Mouse (Mus musculus) cerebellum, adult 2 months (tissue): ENCODE results near the gene Nup54. TPM values are rescaled to one million over a fixed set of nuclear protein-coding genes. Genes with fewer than 3 reads are reported as not detected.

Experiments used
- DNase-seq, 2 experiments: peaks; one replicate each; pipeline ENCODE4 v3.0.0; 2021
- H3K27ac ChIP-seq: fragments of 200-500 bp; 2 replicates; pipeline ENCODE4 v1.5.1; 2012; ENCODE audit warnings: low read length, control low read depth, inconsistent platforms; ENCODE audit not compliant: insufficient read depth
- H3K27me3 ChIP-seq: fragments of 200-500 bp; 2 replicates; pipeline ENCODE4 v1.6.1; 2012; ENCODE audit warnings: inconsistent platforms, mild to moderate bottlenecking, low read length, moderate library complexity; ENCODE audit not compliant: control insufficient read depth, insufficient read depth
- H3K4me1 ChIP-seq: fragments of 200-500 bp; 2 replicates; pipeline ENCODE4 v1.6.1; 2011; ENCODE audit warnings: low read length; ENCODE audit not compliant: control insufficient read depth, insufficient read depth
- H3K4me3 ChIP-seq: fragments of 200-500 bp; replicated peaks from 2 replicates; pipeline ENCODE3; 2011; ENCODE audit warnings: mild to moderate bottlenecking, low read depth, low read length, control low read depth; ENCODE audit not compliant: insufficient read depth
- CTCF ChIP-seq: fragments of 200-500 bp; IDR thresholded peaks from 2 replicates; pipeline ENCODE4 v1.5.1; 2011; ENCODE audit warnings: low read depth, mild to moderate bottlenecking, control low read depth, low read length, moderate library complexity, borderline replicate concordance; ENCODE audit not compliant: insufficient read depth
- POLR2A ChIP-seq: fragments of 200-500 bp; IDR thresholded peaks from 2 replicates; pipeline ENCODE4 v1.6.1; 2011; ENCODE audit warnings: low read length, control low read depth, borderline replicate concordance; ENCODE audit not compliant: insufficient read depth
- WGBS: fragments of 180-500 bp; shearing (Covaris S2); methylation state at CpG from one replicate; pipeline ENCODE4 v1.1.7; 2018; 5-methylcytosine and 5-hydroxymethylcytosine counted together
- polyA plus RNA-seq: library from polyadenylated mRNA; depleted of rRNA; stranded (reverse); fragments of >200 nt; gene quantifications from 2 replicates; pipeline ENCODE4 v1.2.3, GENCODE M21; 2012; rRNA removed

Nup54 gene
- polyA plus RNA-seq, 1 experiment = 33.0 TPM

DNA sequence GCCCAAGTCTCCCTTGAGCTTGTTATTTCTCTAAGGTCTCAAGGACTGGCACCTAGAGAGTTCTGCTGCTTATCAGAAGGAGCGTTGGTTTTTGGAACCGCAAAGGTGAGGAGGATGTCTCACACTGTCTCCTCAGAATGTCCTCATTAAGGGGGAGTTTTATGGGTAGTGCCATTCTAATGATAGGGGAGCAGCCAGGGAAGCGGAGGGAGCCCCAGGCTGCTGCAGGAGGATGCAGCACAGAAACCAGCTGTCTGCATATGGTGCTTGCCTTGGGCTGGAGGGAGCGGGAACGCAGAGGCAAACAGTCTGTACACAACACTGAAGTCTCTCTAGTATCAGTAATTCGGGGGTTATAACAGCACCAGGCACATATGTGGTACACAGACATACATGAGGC lies 64.1 kb downstream of the Nup54 start:
- 88% methylated on average over 6 of the region's 6 CpGs for WGBS

DNA sequence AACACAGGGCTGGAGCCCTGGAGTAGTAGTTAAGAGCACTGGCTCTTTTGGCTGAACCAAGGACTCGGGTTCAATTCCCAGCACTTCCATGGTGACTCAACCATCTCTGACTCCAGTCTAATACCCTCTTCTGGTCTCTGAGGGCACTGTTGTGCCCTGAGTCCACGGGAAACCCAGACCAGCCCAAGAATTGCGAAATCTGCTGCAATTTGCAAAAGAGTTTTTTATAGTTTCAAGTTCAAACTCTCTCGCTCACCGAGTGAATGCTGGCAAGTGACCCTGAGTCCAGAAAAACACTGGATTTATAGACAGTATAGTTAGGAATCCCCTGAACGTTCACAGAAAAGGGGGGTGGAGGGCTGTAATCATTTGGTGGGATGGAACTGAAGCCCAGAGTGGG lies 64.6 kb downstream of the Nup54 start:
- 88% methylated on average over 6 of the region's 6 CpGs for WGBS
- TF ChIP-seq CTCF = no peak
- TF ChIP-seq POLR2A = no peak
- no peaks in the 10 kb centered on the region for H3K27me3 ChIP-seq

More for the DNA sequence above, 64.1 kb downstream of the Nup54 start:
- DNase-seq = no peak
- no peak overlapping the region for H3K27ac ChIP-seq
- H3K27me3 ChIP-seq = no peaks in the 10 kb centered on the region
- peaks cover 16% of the 10 kb centered on the region; the same call in 1 of the 2 replicates for H3K4me1 ChIP-seq
- H3K4me3 ChIP-seq = no peak overlapping the region
- no peak for TF ChIP-seq POLR2A
- no peak for TF ChIP-seq CTCF

DNA sequence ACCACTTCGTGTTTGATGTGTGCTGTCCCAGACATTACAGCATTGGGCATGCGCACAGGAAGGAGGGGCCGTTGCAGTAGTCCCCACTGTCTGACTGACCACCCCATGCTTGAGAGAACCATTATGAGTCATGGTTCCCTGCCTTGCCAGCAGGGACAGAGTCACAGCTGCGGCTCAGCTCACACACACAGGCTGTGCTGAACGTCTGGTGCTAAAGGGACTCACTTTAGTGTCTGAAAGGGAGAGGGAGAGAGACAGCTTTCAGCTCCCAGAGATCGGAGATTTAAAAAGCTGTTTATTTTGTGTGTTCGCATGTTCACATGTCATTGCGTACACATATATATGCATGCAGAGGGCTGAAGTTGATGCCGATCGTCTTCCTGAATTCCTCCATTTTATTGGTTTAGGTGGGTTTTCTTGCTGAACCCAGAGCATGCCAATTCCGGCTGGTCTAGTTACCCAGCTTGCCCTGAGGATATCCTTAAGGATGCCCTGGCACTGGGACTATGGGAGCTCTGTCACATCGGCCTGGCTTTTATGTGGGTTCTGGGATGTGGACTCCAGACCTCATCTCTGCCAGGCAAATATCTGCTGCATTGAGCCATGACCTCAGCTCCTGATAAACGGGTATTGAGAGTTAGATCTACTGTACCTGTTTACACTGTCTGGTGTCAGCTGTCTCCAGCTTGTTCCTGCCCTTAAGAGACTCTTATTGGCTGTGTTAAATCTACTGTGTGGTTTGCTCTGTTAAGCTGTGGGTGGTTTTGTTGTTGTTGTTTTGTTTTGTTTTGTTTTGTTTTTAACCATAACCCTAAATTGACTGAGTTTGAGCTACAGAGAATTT lies 65.6 kb downstream of the Nup54 start:
- peak overlapping the region; percentile 38 for H3K4me3 ChIP-seq
- TF ChIP-seq POLR2A (peak; percentile 39; the same call in 1 of the 2 replicates), CTCF (no peak)
- H3K27ac ChIP-seq = peak overlapping the region; percentile 4; the same call in 1 of the 2 replicates
- DNase-seq = peak; percentile 73 to 87
- peaks cover 16% of the 10 kb centered on the region; the same call in 1 of the 2 replicates for H3K4me1 ChIP-seq
- WGBS = 19% methylated on average over 13 of the region's 13 CpGs
- no peaks in the 10 kb centered on the region for H3K27me3 ChIP-seq

More for the DNA sequence above, 64.6 kb downstream of the Nup54 start:
- Histone ChIP-seq H3K27ac (no peak overlapping the region), H3K4me1 (peaks cover 16% of the 10 kb centered on the region; the same call in 1 of the 2 replicates), H3K4me3 (no peak overlapping the region)
- DNase-seq = no peak

DNA sequence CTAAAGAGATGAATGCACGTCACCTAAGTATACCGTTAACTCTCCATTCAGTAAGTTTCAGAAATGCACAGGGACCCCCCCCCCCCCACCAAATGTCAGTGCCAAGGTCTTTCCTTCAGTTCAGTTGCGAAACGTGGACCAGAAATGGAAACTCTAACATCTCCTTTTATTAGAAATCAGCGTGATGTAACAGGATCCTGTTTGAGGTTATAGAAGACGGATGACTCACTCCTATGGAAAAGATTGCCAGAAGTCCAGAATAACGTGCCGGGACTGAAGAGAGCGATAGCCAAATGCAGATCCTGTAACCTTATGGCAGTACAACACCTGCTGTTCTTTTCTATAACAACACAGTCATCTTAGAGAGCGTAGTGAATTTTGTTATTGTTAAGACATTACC lies 66.6 kb downstream of the Nup54 start:
- TF ChIP-seq CTCF = no peak
- no peak for TF ChIP-seq POLR2A
- Histone ChIP-seq H3K27me3 (no peaks in the 10 kb centered on the region), H3K4me3 (no peak overlapping the region), H3K27ac (no peak overlapping the region), H3K4me1 (peaks cover 16% of the 10 kb centered on the region; the same call in 1 of the 2 replicates)
- 16% methylated on average over 10 of the region's 10 CpGs for WGBS
- DNase-seq = peak; percentile 55 to 90

DNA sequence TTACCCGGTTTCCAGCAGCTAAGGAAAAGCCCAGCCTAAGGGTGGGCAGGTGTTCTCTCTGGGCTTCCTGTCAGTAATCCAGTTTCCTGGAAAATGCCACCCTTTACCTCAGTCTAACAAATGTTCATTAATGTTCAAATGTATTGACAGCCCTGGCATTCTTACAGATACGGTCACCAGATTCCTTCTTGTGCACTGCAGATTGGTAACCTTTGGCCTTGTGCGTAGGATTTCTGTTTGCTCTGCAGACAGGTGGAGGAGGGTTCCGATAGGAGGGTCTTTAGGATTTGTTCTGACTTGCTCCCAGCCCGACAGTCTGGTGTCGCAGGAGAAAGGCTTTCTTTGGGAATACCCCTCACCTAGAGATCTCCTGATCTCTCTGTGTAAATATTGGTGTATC lies 68.5 kb downstream of the Nup54 start:
- TF ChIP-seq POLR2A = no peak
- TF ChIP-seq CTCF = no peak
- no peak overlapping the region for H3K27ac ChIP-seq
- no peak overlapping the region for H3K4me3 ChIP-seq
- peaks cover 16% of the 10 kb centered on the region; the same call in 1 of the 2 replicates for H3K4me1 ChIP-seq
- WGBS = 90% methylated on average over 6 of the region's 6 CpGs
- H3K27me3 ChIP-seq = no peaks in the 10 kb centered on the region
- DNase-seq = no peak

Other genes starting within 250 kb of the Nup54 start
- not detected in 2 replicates for gene U90926, start 219.8 kb downstream of the Nup54 start, polyA plus RNA-seq
- gene Ppef2, start 178.9 kb downstream of the Nup54 start, polyA plus RNA-seq = 2.1 and 2.7 TPM in 2 replicates
- gene Naaa, start 157.0 kb downstream of the Nup54 start, polyA plus RNA-seq = 32.1 and 37.6 TPM in 2 replicates
- gene Sdad1, start 124.7 kb downstream of the Nup54 start, polyA plus RNA-seq = 15.3 and 15.6 TPM in 2 replicates
- gene Cxcl9, start 107.1 kb downstream of the Nup54 start, polyA plus RNA-seq = 0.17 TPM in 1 of 2 replicates, not detected in the other
- 12.8 and 17.8 TPM in 2 replicates for gene Art3, start 103.4 kb downstream of the Nup54 start, polyA plus RNA-seq
- 0.64 and 0.65 TPM in 2 replicates for gene Cxcl10, start 86.3 kb downstream of the Nup54 start, polyA plus RNA-seq
- 67.3 and 72.1 TPM in 2 replicates for gene Scarb2, start 71.6 kb upstream of the Nup54 start, polyA plus RNA-seq
- 0.31 and 0.78 TPM in 2 replicates for gene Fam47e, start 119.8 kb upstream of the Nup54 start, polyA plus RNA-seq
- 0.87 and 0.95 TPM in 2 replicates for gene Stbd1, start 167.8 kb upstream of the Nup54 start, polyA plus RNA-seq
- 0.13 and 0.16 TPM in 2 replicates for gene Ccdc158, start 240.1 kb upstream of the Nup54 start, polyA plus RNA-seq
- 4.4 and 4.6 TPM in 2 replicates for gene Shroom3, start 248.2 kb upstream of the Nup54 start, polyA plus RNA-seq